Mouse (Mus musculus) embryonic fibroblast, embryonic 13.5 days (primary cell): ENCODE data around the gene Nags.

Source experiments
- CTCF ChIP-seq: IDR thresholded peaks from 2 replicates; pipeline ENCODE4 v1.5.1; 2011; ENCODE audit warnings: mild to moderate bottlenecking, control low read depth, low read length, moderate library complexity, borderline replicate concordance; ENCODE audit not compliant: insufficient read depth
- POLR2A ChIP-seq: IDR thresholded peaks from 2 replicates; pipeline ENCODE4 v1.6.1; 2011; ENCODE audit warnings: low read depth, mild to moderate bottlenecking, control low read depth, low read length, moderate library complexity

- TF ChIP-seq CTCF, result no peak
- TF ChIP-seq POLR2A, result no peak
Measured at GRCm38 (mm10) chr11:102167539-102167938, 22.2 kb downstream of the Nags start.
